Mouse (Mus musculus) lung, postnatal 0 days (tissue): ENCODE data around the gene Sfmbt1. TPM values are rescaled to one million over a fixed set of nuclear protein-coding genes. Genes with fewer than 3 reads are reported as not detected.

ENCODE experiments used
- ATAC-seq: fragments of 200-750 bp; cut with Nextera tagmentation; 2 replicates; pipeline ENCODE4 v1.8.0; 2017; ENCODE audit warnings: moderate library complexity
- DNase-seq: peaks from one replicate; pipeline ENCODE4 v3.0.0-alpha.2; 2016; ENCODE audit warnings: low spot score
- H3K27ac ChIP-seq: fragments of 300-500 bp; sonication (generic); 2 replicates; pipeline ENCODE4 v1.5.1; 2014; ENCODE audit warnings: antibody characterized with exemption, mild to moderate bottlenecking, low read length, mixed read lengths
- H3K27me3 ChIP-seq: fragments of 300-500 bp; sonication (generic); replicated peaks from 2 replicates; pipeline ENCODE4 v1.6.1; 2014; ENCODE audit warnings: low read length, mixed read lengths; ENCODE audit not compliant: insufficient read depth
- H3K36me3 ChIP-seq: fragments of 300-500 bp; sonication (generic); 2 replicates; pipeline ENCODE4 v1.6.1; 2014; ENCODE audit warnings: low read length, mixed read lengths; ENCODE audit not compliant: insufficient read depth
- H3K4me1 ChIP-seq: fragments of 300-500 bp; sonication (generic); 2 replicates; pipeline ENCODE4 v1.6.1; 2014; ENCODE audit warnings: antibody characterized with exemption, low read depth, low read length, mixed read lengths; ENCODE audit not compliant: insufficient read depth
- H3K4me2 ChIP-seq: fragments of 300-500 bp; sonication (generic); replicated peaks from 2 replicates; pipeline ENCODE4 v1.6.1; 2014; ENCODE audit warnings: low read depth, mild to moderate bottlenecking, low read length, moderate library complexity, mixed read lengths
- H3K4me3 ChIP-seq: fragments of 300-500 bp; sonication (generic); 2 replicates; pipeline ENCODE4 v1.5.1; 2014; ENCODE audit warnings: low read depth, low read length
- H3K9ac ChIP-seq: fragments of 300-500 bp; sonication (generic); replicated peaks from 2 replicates; pipeline ENCODE4 v1.6.1; 2014; ENCODE audit warnings: low read depth, mild to moderate bottlenecking
- H3K9me3 ChIP-seq: fragments of 300-500 bp; sonication (generic); 2 replicates; pipeline ENCODE4 v1.6.1; 2016; ENCODE audit warnings: low read length, mixed read lengths
- CTCF ChIP-seq: IDR thresholded peaks from 2 replicates; pipeline ENCODE4 v1.5.1; 2016; ENCODE audit warnings: antibody characterized with exemption, mild to moderate bottlenecking
- EP300 ChIP-seq: IDR thresholded peaks from 2 replicates; pipeline ENCODE4 v1.6.1; 2016; ENCODE audit warnings: antibody characterized with exemption, mild to moderate bottlenecking, control low read depth
- WGBS: fragments of 180-500 bp; shearing (Covaris S2); extraction: QIAGEN DNeasy Blood & Tissue Kit; methylation state at CpG from one replicate; pipeline ENCODE4 v1.1.7; 2014; 5-methylcytosine and 5-hydroxymethylcytosine counted together
- polyA plus RNA-seq: library from polyadenylated mRNA; unstranded; fragments of >200 nt; fragmentation: Nextera tagmentation; extraction: Ambion mirVana; gene quantifications from 2 replicates; pipeline ENCODE4 v1.2.1, GENCODE M21; 2015

Sfmbt1 gene
- polyA plus RNA-seq, 1 experiment from 2014 or later = 8.2 TPM

DNA sequence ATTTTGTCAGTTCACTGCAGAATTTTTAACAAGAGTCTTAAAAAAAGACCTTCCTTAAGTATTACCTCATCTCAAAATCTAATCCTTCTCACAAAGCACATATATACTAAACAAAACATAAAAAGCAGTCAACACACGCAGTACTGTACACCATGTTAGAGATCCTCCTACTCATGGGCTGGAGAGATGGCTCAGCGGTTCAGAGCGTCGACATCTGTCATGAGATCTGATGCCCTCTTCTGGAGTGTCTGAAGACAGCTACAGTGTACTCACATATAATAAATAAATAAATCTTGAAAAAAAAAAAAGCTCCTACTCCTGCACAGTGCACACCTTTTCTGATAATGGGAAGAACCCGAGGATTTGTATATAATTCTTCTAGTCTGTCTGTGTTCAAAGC is 7.8 kb downstream of the Sfmbt1 start:
- Histone ChIP-seq H3K4me2 (no peak overlapping the region), H3K27me3 (no peaks in the 10 kb centered on the region), H3K4me1 (no peaks in the 10 kb centered on the region), H3K9me3 (no peaks in the 10 kb centered on the region), H3K9ac (no peak overlapping the region), H3K4me3 (no peak overlapping the region), H3K36me3 (no peaks in the 10 kb centered on the region), H3K27ac (no peak overlapping the region)
- DNase-seq (no peak), ATAC-seq (no peak)
- 74% methylated on average over 5 of the region's 5 CpGs for WGBS
- no peak for TF ChIP-seq EP300
- no peak for TF ChIP-seq CTCF

DNA sequence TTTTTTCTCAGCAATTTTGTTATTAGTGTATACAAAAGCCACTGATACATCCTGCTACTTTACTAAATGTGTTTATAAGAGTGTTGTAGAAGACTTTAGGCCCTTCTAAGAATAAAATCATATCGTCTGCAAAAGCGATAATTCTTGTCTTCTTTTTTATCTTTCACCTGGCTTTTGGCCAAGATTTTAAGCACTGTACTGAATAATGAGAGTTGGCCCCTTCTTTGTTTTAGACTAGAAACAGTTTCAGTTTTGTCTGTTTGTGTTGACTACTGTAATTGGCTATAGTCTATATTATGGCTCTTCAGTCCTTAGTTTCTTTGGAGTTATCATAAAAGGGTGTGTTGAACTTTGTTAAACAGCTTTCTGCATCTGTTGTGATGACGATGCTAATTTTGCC is 17.2 kb downstream of the Sfmbt1 start:
- DNase-seq = peak; percentile 12
- H3K4me2 ChIP-seq = no peak overlapping the region
- ATAC-seq = no peak

DNA sequence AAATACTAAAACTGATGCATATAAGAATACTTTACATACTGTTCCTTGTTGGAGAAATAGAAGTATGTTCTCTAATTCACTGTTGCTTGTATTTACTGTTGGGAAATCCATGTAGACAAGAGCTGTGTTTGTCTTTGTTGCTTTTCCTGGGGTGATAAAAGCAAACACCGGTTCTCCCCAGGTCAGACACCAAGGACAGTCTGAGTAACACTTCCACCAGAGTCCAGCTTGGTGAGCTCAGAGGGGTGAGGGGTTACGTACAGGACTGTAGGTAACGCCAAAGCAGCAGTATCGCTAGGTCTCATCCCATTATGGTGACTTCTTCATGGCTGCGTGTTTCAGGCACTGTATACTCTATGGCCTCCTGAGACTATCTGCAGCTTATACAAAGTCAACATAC is 20.0 kb downstream of the Sfmbt1 start:
- TF ChIP-seq CTCF (no peak), EP300 (no peak)
- Histone ChIP-seq H3K4me2 (no peak overlapping the region), H3K4me1 (no peaks in the 10 kb centered on the region), H3K27ac (no peak overlapping the region), H3K36me3 (no peaks in the 10 kb centered on the region), H3K9me3 (no peaks in the 10 kb centered on the region), H3K27me3 (no peaks in the 10 kb centered on the region), H3K4me3 (no peak overlapping the region), H3K9ac (no peak overlapping the region)
- DNase-seq (no peak), ATAC-seq (no peak)
- WGBS = 94% methylated on average over 5 of the region's 5 CpGs

More for the DNA sequence above, 17.2 kb downstream of the Sfmbt1 start:
- H3K9ac ChIP-seq = no peak overlapping the region
- no peaks in the 10 kb centered on the region for H3K4me1 ChIP-seq
- no peaks in the 10 kb centered on the region for H3K36me3 ChIP-seq
- TF ChIP-seq CTCF (no peak), EP300 (no peak)
- no peaks in the 10 kb centered on the region for H3K9me3 ChIP-seq
- H3K27ac ChIP-seq = no peak overlapping the region
- no peaks in the 10 kb centered on the region for H3K27me3 ChIP-seq
- no peak overlapping the region for H3K4me3 ChIP-seq
- 52% methylated on average over 3 of the region's 3 CpGs for WGBS

DNA sequence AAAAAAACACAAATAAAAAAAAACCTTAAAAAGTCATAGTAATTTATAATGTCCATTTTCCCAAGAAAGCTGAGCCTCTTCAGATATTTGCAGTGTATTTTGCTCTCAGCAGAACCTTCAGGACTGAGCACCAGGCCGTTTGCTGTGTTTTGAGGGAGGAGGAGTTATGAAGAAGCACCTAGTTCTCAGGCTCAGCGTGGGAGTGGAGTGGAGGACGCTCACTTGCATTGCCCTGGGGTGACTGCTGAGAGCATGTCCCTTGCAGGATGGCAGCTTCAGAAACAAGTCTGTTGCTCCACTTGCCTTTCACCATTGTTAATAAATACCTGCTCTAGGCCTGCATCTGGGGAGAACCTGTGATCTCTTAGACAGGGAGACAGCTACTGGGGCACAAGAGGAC is 21.2 kb downstream of the Sfmbt1 start:
- Histone ChIP-seq H3K9me3 (no peaks in the 10 kb centered on the region), H3K27ac (no peak overlapping the region), H3K27me3 (no peaks in the 10 kb centered on the region), H3K36me3 (no peaks in the 10 kb centered on the region), H3K4me1 (no peaks in the 10 kb centered on the region), H3K4me2 (no peak overlapping the region), H3K4me3 (no peak overlapping the region), H3K9ac (no peak overlapping the region)
- ATAC-seq (no peak), DNase-seq (no peak)
- TF ChIP-seq EP300 (no peak), CTCF (no peak)
- WGBS = 52% methylated on average over 3 of the region's 3 CpGs

DNA sequence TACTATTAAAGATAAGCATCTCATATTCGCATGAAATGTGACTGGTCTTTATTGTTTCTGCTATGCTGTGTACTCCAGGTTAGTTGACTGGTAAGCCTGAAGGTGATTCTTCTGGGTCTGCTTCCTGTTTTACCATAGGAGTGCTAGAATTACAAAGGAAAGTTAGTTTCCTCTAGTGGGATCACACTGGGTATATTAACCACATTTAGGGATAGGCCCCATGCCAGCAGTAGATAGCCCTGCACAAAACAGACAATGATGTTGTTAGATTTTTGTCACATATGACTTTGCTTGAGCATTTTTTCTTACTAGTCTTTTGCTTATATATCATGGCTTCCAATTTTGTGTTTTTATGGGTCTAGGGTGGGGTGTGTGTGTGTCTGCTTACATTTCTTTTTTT is 21.8 kb downstream of the Sfmbt1 start:
- no peaks in the 10 kb centered on the region for H3K36me3 ChIP-seq
- ATAC-seq (no peak), DNase-seq (no peak)
- no peaks in the 10 kb centered on the region for H3K4me1 ChIP-seq
- no peak overlapping the region for H3K9ac ChIP-seq
- no peak for TF ChIP-seq EP300
- no peak for TF ChIP-seq CTCF
- no peaks in the 10 kb centered on the region for H3K9me3 ChIP-seq
- H3K4me3 ChIP-seq = no peak overlapping the region
- H3K4me2 ChIP-seq = no peak overlapping the region
- H3K27me3 ChIP-seq = no peaks in the 10 kb centered on the region
- WGBS = 68% methylated on average over 1 of the region's 1 CpGs
- H3K27ac ChIP-seq = no peak overlapping the region

DNA sequence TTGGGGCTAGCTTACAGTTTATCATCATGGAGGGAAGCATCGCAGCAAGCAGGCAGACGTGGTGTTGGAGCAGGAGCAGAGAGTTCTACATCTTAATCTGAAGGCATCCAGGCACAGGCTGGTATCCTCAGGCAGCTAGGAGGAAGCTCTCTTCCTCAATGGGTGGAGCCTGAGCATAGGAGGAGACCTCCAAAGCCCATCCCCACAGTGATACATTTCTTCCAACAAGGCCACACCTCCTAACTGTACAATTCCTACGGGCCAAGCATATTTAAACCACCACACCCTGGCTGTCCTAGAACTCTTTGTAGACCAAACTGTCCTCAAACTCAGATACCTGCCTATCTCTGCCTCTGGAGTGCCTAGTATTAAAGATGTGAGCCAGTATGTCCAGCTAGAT is 29.2 kb downstream of the Sfmbt1 start:
- Histone ChIP-seq H3K4me3 (no peak overlapping the region), H3K9ac (no peak overlapping the region), H3K4me1 (no peaks in the 10 kb centered on the region), H3K36me3 (no peaks in the 10 kb centered on the region), H3K9me3 (no peaks in the 10 kb centered on the region), H3K27ac (no peak overlapping the region), H3K4me2 (no peak overlapping the region), H3K27me3 (no peaks in the 10 kb centered on the region)
- no peak for DNase-seq
- 66% methylated on average over 3 of the region's 3 CpGs for WGBS
- TF ChIP-seq CTCF = no peak
- TF ChIP-seq EP300 = no peak
- no peak for ATAC-seq

DNA sequence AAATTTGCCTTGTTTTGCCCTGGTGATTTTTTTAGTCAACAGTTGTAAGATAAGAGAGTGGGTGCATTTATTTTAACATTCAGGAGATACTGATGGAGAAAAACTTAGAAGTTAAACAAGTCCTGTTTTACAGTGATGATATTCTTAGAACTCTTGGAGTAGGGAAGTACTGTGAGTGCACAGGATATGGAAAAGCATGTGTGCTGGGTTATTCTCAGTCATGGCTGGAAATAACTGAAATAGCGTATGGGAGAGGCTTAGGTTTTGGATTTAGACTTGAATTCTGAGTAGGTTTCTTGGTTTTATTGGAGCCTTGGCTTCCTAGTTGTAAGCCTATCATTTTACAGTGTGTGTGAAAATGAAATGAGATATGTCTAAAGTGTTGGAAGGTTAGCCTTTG is 31.5 kb downstream of the Sfmbt1 start:
- Histone ChIP-seq H3K27me3 (no peaks in the 10 kb centered on the region), H3K9me3 (no peaks in the 10 kb centered on the region), H3K36me3 (no peaks in the 10 kb centered on the region), H3K4me2 (no peak overlapping the region), H3K27ac (no peak overlapping the region), H3K4me1 (no peaks in the 10 kb centered on the region), H3K4me3 (no peak overlapping the region), H3K9ac (no peak overlapping the region)
- TF ChIP-seq CTCF (no peak), EP300 (no peak)
- DNase-seq = no peak
- no peak for ATAC-seq
- 97% methylated on average over 1 of the region's 1 CpGs for WGBS
